Mouse (Mus musculus): Measurements from ENCODE around the gene St7. TPM values are rescaled to one million over a fixed set of nuclear protein-coding genes. Genes with fewer than 3 reads are reported as not detected.

The St7 gene
- total RNA-seq, 1 experiment from 2014 or later: 56.2 TPM

DNA sequence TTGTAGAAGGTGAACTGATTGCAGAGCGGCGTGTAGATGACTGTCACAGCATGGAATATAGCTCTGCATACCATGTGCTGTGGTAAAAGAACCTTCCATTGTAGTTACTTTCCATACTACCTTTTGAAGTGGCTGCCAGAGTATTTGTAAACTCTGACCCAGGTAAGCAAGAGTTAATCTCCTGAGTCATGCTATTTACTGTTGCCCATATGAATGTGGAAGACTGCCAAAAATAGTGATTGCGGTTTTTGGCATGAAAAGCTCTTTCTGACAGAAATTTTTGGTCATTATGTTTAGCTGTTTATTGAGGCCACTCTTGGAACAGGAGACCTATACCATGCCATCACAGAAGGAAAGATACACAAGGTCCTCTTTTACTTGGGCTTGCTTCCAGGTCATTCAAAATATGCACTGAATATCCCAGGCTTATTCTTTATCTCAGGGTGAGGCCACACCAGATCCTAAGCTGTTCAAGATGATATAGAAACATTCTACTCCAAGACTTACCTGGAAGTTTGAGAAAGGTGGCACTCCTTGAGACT is 179.2 kb downstream of the St7 start:
- no peak for ATAC-seq (replicated peaks; ENCODE audit: low read depth, poor library complexity, severe bottlenecking)

DNA sequence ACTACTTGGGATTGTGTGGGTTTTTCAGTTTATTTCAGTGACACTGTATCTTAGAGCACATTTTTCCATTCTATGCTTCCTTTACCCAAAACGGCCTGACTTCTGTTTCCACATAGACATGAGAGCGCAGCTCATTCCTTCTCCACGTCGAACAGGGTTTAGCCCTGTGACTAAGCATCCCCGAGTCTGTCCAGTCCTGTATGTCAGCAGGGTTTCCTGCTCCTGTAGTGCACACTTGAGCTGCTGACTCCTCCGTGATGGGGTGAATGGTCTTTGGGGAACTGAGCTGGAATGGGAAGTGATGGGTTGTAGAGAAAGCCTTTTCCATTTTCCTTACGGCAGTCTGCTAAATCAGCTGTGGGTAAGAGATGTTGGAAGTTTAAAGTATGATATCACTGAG is 182.9 kb downstream of the St7 start:
- no peak for ATAC-seq (replicated peaks; ENCODE audit: low read depth, poor library complexity, severe bottlenecking)

DNA sequence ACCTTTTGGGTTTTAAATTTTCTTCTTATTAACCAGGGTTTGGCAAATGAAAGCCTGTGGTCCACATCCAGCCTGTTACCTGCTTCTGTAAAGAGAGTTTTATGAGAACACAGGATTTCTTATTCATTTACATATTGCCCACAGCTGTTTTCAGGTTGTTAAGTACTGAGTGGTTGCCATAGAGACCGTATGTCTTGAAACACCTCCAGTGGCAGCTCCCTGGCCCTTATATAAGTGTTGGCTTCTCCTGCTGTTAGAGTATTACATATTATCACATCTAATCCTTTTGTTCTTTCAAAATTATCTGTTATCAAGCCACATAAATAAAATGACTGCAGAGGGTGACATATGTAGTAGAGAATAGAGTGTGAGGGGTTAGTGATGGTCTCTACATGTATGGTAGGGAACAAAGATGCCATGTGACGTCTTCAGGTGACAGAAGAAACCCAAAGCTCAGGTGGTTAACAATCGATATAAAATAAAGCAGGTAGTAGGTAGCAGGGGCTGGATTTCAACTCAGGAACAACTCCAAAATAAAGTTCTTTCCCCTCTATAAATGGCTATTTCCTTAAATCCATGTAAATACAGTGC is 183.4 kb downstream of the St7 start:
- no peak for ATAC-seq (replicated peaks; ENCODE audit: low read depth, poor library complexity, severe bottlenecking)

DNA sequence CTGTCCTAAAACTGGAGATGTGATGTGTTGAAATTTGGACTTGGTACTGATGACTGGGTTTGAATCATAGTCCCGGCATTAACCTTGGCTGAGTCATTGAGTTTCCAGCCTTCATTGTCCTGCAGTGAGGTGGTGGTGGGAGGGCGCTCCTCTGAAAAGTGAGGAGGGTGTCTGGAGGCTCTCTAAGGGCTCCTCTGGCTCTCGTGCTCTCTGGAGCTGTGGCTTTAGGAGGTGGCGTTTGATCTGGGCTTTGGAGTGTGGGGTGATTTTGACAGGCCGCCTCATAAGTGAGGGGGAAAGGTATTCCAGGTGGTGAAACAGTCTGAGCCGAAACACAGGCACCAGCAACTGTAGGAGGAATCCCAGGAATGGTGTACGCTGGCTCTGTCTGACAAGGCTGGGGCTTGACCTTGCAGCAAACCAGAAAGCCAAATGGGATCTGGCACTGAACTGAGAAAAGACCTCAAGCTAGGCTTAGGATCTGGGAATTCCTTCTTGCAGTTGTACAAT is 184.0 kb downstream of the St7 start:
- no peak for ATAC-seq (replicated peaks; ENCODE audit: low read depth, poor library complexity, severe bottlenecking)

DNA sequence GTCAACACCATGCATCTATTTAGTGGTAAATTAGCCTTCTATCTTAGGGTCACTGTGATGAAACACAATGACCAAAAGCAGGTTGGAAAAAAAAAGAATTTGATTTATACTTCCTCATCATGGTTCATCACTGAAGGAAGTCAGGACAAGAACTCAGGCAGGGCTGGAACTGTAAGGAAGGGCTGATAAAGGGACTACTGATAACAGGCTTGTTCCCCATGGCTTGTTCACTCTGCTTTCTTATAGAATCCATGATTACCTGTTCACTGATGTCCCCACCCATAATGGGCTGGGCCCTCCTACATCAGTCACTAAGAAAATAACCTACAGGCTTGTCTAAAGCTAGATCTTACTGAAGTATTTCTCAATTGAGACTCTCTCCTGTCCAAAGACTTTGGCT is 190.2 kb downstream of the St7 start:
- no peak for ATAC-seq (replicated peaks; ENCODE audit: low read depth, poor library complexity, severe bottlenecking)

DNA sequence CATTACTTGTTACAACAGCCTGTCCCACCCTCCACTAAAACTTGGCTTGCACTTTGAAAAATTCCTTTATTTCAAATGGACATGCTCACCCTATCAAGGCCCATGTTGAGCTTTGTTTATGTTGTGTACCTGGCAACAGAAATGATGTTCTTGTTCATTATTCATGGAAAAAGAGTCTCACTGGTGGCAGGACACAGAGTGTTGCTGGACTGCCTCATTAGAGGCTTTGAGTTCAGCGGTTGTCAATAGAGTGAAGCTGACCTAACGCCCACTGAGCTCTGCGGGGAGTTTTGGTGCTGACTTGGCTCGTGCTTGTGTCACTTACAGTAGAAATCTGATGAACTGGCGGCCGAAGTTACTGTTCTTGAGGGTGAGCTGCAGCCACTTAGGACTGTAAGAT is 195.0 kb downstream of the St7 start:
- ATAC-seq (replicated peaks; ENCODE audit: low read depth, poor library complexity, severe bottlenecking): no peak

DNA sequence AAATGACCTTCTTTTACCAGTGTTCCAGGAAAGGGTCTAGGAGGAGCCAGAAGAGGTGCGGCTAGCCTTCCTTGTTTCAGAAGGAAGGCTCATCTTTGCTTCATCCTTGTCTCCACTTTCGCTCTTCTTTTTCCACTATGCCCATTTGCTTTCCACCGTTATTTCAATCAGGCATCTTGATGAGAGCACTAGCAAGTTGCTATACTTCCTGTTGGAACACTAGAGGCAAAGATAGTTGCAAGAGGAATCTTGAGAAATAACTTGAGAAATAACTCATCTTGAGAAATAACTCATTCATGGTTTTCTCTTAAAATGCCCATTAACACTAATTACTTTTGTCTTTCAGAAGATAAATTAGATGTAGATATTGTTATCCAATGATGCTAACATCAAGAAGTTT is 202.8 kb downstream of the St7 start:
- no peak for ATAC-seq (replicated peaks; ENCODE audit: low read depth, poor library complexity, severe bottlenecking)

DNA sequence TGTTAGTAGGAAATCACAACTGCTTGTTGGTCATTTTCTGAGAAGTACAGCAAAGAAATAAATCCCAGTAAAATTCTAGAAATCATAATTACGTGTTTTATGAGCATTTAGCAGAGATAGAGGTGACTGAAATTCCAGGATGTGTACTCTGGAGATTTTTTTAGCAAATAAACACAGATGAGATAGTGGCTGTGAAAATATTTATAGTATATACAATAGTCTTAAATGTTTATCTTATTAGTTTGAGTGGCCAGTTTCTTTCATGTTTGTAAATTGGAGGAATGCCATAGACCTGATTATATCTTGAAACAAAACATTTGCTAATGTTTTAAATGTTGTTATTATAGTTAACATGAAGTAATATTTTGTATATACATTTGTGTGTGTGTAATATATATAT is 205.8 kb downstream of the St7 start:
- ATAC-seq (replicated peaks; ENCODE audit: low read depth, poor library complexity, severe bottlenecking): no peak

DNA sequence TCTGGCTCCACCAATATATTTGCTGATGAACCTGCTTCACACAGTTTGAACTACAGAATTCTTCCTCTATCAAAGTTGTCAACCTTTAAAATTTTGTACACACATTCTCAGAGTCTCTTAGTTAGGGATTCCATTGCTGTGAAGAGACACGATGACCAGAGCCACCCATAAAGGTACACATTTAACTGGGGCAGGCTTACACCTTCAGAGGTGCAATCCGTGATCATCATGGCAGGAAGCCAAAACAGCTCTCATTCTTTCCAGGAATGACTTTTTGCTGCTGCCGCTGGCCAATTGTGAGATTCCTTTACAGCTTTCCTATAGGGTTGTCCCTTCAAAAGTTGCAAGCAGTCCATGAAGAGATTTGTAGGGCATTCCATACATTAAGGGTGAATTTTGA is 210.6 kb downstream of the St7 start:
- no peak for ATAC-seq (replicated peaks; ENCODE audit: low read depth, poor library complexity, severe bottlenecking)

DNA sequence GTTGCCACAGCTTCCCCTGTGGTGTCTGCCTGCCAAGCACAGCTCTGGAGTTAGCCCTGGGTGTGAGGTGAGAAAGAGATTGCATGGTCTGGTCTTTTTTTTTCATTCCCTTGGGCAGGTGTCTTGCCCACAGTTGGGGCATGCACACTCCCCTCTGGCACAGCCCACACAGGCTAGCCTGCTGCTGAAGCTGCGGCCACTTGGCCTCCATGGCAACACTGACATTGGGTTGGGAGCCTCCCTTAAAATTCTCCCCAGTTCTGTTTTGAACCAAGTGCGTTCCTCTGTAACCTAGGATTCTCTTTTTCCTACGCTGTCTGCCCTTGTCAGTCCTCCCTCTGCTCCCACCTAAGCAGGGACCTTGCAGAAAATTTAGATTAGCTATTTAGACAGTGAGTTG is 213.0 kb downstream of the St7 start:
- ATAC-seq (replicated peaks; ENCODE audit: low read depth, poor library complexity, severe bottlenecking): no peak

DNA sequence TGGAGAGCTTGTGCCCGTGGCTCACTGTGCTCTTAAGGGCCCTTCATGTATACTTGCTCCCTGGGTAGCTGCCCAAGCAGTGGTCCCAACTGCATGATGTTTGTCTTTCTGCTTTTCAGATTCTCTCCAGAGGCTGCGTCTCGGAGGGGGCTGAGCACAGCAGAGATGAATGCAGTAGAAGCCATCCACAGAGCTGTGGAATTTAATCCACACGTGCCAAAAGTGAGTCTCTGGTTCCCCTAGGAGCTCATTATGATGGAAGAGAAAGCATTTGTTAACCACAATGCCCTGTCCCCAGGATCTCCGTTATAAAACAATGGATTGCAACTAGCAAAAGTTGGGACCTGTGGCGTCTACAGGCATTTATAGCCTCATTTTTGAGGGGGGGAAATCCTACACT is 213.6 kb downstream of the St7 start:
- no peak for ATAC-seq (replicated peaks; ENCODE audit: low read depth, poor library complexity, severe bottlenecking)

DNA sequence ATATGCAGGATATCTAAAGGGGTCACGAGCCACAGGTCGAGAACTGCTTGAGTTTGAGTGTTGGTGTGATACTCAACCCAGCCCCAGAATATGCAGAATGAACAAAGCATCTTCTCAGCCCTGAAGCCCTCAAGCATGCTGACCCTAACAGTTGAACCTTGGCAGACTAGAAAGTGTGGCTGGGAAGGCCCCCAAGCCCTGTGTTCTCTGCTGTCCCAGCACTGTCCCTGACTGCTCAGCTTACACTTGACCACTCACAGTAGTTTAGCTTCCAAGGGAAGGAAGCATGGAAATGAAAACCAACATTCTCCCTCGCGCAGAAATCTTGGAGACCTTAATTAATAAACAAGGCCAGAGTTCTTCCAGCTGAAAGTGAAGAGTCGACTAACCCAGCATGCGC is 219.6 kb downstream of the St7 start:
- no peak for ATAC-seq (replicated peaks; ENCODE audit: low read depth, poor library complexity, severe bottlenecking)

DNA sequence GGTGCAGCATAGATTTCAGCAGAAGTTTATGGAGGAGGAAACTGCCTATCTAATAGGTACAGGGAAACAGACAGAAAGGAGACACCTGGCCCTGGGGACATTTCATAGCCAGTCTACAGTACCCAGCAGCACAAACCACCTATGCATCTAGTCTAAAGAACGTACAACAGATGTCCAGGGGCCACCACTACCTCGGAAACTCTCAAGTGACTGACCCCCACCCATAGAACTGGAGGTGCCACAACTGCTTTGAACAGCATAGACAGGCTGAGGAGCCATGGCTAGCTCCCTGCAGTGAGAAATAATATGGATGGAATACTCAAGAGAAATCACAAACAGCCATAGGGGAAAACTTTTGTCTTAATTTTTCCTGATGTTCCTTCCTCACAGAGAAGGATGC is 220.1 kb downstream of the St7 start:
- no peak for ATAC-seq (replicated peaks; ENCODE audit: low read depth, poor library complexity, severe bottlenecking)

DNA sequence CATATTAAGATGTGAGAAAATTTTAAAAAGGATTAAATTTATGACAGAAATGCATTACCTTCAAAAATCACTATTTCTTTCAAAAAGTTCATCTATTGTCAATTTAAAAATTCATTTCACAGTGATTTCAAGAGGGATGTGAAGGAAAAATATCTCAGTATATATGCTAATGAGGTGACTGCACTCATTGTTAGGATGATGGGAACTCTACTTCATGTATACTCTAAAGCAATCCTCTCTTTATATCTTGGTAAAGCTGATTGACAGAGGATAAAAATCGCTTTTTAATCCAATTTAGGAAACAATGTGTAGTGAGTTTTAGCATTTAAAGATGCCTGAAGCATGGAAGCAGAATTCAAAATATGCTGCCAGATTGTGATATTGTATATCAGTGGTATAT is 220.6 kb downstream of the St7 start:
- no peak for ATAC-seq (replicated peaks; ENCODE audit: low read depth, poor library complexity, severe bottlenecking)

DNA sequence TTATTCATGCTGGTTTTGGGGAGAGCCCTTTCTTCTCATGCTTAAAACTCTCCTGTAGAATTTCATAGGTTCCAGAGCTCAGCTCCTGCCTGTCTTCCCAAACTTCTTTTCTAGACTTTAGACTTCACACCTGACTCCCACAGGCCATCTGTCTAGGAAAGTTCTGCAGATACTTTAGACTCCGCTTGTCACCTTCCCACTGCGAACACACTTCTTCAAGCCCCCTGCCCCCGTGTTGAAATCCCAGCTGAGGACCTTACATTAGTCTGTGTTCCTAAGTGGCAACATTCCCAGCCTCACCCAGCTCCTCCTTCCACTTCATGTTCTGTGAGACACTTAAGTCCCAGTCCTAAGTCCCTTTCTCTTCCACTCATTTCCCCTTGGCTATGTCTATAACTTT is 221.6 kb downstream of the St7 start:
- no peak for ATAC-seq (replicated peaks; ENCODE audit: low read depth, poor library complexity, severe bottlenecking)

DNA sequence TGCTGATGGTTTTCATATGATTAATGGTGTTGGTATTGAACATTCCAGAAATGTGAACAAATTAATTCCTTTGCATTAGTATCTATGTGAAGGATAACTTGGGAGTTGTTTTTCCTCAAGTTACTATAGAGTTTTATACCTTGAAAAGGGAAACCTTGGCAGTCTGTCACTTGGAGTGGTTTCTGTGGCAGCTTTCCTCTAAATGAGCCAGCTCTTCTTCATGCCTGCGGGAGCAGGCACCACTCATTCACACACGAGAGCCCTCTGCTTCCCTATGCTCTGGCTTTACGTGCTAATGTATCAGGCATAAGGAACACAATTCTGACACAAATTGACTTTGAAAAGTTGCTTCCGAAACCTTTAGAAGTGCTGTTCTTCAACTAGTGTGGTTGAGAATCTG is 224.5 kb downstream of the St7 start:
- no peak for ATAC-seq (replicated peaks; ENCODE audit: low read depth, poor library complexity, severe bottlenecking)

DNA sequence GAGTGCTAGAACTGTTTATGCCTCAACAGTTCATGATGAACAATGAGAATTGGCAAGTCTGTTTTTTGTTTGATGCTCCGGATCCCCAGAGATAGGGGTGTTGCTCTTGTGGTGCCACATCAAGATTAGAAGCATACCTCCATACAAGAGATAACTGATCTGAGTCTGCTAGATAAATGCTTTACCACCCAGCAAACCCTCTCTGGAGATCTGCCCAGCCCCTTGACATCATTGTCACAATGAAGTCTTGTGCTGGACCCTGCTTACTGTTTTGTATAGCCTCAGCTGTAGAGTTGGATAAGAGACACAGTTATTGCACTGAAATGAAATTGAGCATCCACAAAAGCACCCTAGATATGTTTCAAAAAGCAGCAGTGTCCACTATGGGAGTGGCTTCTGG is 229.4 kb downstream of the St7 start:
- ATAC-seq (replicated peaks; ENCODE audit: low read depth, poor library complexity, severe bottlenecking): no peak

DNA sequence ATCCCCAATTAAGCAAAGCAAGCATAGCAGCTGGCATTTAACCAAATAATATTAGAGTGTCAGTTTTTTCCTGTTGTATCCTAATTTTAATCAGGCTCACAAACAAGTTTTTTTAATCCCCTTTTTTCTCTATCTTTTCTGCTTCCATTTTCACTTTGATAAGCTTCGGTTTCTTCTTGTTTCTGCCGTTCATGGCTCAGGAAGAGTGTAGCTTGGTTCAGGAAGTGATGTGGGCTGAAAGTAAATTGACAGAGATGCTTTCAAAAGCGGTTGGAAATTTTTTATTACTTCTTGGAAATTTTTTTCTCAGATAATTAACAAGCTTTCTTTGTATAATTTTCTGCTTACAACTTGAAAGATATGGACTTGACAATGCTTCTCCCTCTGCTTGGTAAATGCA is 230.2 kb downstream of the St7 start:
- ATAC-seq (replicated peaks; ENCODE audit: low read depth, poor library complexity, severe bottlenecking): 0 out of 2 replicates have a peak, but pooled peaks have one; percentile 46

DNA sequence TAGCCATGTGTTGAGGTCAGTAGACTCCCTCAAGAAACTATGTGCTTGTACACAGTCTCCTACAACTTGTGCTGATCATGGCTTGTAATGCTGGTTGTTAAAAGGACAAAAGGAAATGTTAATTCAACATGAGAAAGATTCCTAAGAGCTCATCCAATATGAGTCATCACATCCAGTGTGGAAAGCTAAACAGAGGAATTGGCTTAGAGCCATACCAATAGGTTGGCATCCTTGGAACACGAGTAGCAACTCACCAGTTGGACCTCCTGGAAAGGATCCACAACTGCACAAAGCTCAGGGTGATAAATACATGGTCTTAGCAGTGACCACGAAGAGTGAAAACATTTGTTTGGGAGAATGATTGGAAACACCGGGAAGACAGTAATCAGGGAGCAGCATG is 230.6 kb downstream of the St7 start:
- ATAC-seq (replicated peaks; ENCODE audit: low read depth, poor library complexity, severe bottlenecking): 0 out of 2 replicates have a peak, but pooled peaks have one; percentile 7

DNA sequence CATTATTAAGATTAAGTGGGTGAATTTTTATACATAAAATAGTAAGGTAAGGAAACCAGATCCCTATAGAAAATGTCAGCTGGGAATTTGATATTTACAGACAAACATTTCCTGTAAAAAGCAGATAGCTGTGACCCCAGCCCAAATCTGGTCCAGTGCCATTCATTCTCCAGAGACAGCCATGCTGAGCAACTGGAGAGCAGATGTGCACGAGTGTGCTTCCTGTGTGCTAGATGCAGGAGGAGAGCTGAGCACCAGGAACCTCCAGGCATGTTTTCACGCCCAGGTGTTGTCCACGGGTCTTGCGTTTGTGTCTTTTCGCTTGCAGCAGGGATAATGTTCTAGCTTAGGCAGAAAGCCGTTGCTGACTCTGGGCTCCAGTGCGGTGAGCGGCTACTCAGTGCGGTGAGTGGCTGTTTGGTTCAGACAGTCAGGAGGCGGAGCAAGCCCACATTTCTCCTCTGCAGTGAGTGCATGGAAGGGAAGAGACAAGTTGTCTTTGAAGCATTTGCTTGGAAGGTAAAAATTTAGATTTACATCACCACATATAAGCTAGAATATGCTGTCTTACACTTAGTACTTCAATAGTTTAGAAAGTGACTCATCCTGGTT is 231.3 kb downstream of the St7 start:
- ATAC-seq (replicated peaks; ENCODE audit: low read depth, poor library complexity, severe bottlenecking): no peak

DNA sequence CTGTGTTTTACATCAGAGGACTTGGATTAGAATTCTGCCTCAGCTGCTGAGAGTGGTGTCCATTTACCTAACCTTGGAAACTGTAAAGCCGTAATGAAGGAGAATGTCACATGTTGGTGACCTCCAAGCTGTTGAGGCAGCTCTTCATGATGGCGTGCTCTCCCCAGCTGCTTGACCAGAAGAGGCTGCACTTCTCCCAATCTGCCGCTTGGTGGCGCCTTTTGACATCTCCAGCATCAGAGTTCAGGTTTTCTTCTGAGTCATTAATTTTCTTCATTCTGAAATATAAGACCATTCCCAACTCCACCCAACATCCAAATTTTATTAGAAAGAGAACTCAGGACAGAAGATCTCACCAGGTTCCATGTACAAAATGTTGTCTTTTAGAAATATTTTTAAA is 232.5 kb downstream of the St7 start:
- ATAC-seq (replicated peaks; ENCODE audit: low read depth, poor library complexity, severe bottlenecking): peak; percentile 62

DNA sequence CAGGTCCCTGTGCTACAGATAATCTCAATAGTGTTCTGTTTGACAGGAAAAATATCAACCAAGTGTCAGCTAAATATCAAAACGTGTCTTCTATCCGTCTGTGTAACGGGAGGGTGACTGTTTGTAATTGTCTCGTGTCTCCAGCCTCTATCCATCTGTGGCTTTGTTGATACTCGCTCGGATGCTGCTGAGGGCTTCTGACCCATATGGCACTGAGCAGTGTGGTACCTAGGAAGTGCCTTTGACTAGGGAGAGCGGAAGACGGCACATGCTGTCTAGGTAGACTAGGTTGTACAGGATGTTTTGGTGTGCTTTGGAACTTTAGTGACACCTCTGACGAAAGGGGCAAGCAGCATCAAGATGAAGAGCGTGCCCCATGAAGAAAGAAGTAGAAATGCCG is 235.0 kb downstream of the St7 start:
- no peak for ATAC-seq (replicated peaks; ENCODE audit: low read depth, poor library complexity, severe bottlenecking)
